Mouse (Mus musculus): ENCODE measurements around the gene Igf2bp3. TPM values are rescaled to one million over a fixed set of nuclear protein-coding genes. Genes with fewer than 3 reads are reported as not detected.

The Igf2bp3 gene
- polyA plus RNA-seq, 1 experiment from 2014 or later: 114 TPM

GRCm38 (mm10) chr6:49146461-49146860 lies 68.3 kb downstream of the Igf2bp3 start:
- H3K9ac ChIP-seq (replicated peaks): no peak overlapping the region
- H3K9me3 ChIP-seq: no peaks in the 10 kb centered on the region
- H3K4me3 ChIP-seq: no peak overlapping the region
- H3K4me1 ChIP-seq: peaks cover 36% of the 10 kb centered on the region
- no peaks in the 10 kb centered on the region for H3K36me3 ChIP-seq
- WGBS: 68% methylated on average over 2 of the region's 2 CpGs
- H3K4me2 ChIP-seq (replicated peaks): no peak overlapping the region
- no peaks in the 10 kb centered on the region for H3K27me3 ChIP-seq
- no peak for ATAC-seq (ENCODE audit: low FRiP score, low read depth)
- H3K27ac ChIP-seq (replicated peaks): no peak overlapping the region

- no peaks in the 10 kb centered on the region for H3K27me3 ChIP-seq
- H3K27ac ChIP-seq (replicated peaks): no peak overlapping the region
- no peak overlapping the region for H3K9ac ChIP-seq (replicated peaks)
- H3K36me3 ChIP-seq: no peaks in the 10 kb centered on the region
- WGBS: 91% methylated on average over 9 of the region's 9 CpGs
- ATAC-seq (ENCODE audit: low FRiP score, low read depth): no peak
- no peaks in the 10 kb centered on the region for H3K9me3 ChIP-seq
- peaks cover 21% of the 10 kb centered on the region; the same call in 1 of the 2 replicates for H3K4me1 ChIP-seq
- no peak overlapping the region for H3K4me3 ChIP-seq
- no peak overlapping the region for H3K4me2 ChIP-seq (replicated peaks)
Measured at GRCm38 (mm10) chr6:49142428-49142827, 72.3 kb downstream of the Igf2bp3 start.

- Histone ChIP-seq H3K4me3 (no peak overlapping the region), H3K9me3 (no peaks in the 10 kb centered on the region), H3K36me3 (no peaks in the 10 kb centered on the region), H3K27ac (replicated peaks) (no peak overlapping the region), H3K9ac (replicated peaks) (no peak overlapping the region), H3K4me1 (peaks cover 18% of the 10 kb centered on the region; the same call in 1 of the 2 replicates), H3K4me2 (replicated peaks) (no peak overlapping the region), H3K27me3 (no peaks in the 10 kb centered on the region)
- no peak for ATAC-seq (ENCODE audit: low FRiP score, low read depth)
- WGBS: 82% methylated on average over 5 of the region's 5 CpGs
Measured at GRCm38 (mm10) chr6:49141125-49141524, 73.6 kb downstream of the Igf2bp3 start.

- H3K27me3 ChIP-seq: no peaks in the 10 kb centered on the region
- no peaks in the 10 kb centered on the region for H3K9me3 ChIP-seq
- H3K36me3 ChIP-seq: no peaks in the 10 kb centered on the region
- WGBS: 88% methylated on average over 17 of the region's 17 CpGs
- no peak for ATAC-seq (ENCODE audit: low FRiP score, low read depth)
- H3K4me2 ChIP-seq (replicated peaks): no peak overlapping the region
- no peak overlapping the region for H3K27ac ChIP-seq (replicated peaks)
- no peak overlapping the region for H3K4me3 ChIP-seq
- no peak overlapping the region for H3K9ac ChIP-seq (replicated peaks)
- H3K4me1 ChIP-seq: peaks cover 11% of the 10 kb centered on the region; the same call in 1 of the 2 replicates
Measured at GRCm38 (mm10) chr6:49138159-49139051, 76.4 kb downstream of the Igf2bp3 start.

GRCm38 (mm10) chr6:49136739-49137138 lies 78.0 kb downstream of the Igf2bp3 start:
- Histone ChIP-seq H3K4me2 (replicated peaks) (no peak overlapping the region), H3K4me1 (peaks cover 22% of the 10 kb centered on the region), H3K9me3 (no peaks in the 10 kb centered on the region), H3K36me3 (no peaks in the 10 kb centered on the region), H3K9ac (replicated peaks) (no peak overlapping the region), H3K27ac (replicated peaks) (no peak overlapping the region), H3K27me3 (no peaks in the 10 kb centered on the region), H3K4me3 (no peak overlapping the region)
- no peak for ATAC-seq (ENCODE audit: low FRiP score, low read depth)
- WGBS: 74% methylated on average over 5 of the region's 5 CpGs

- Histone ChIP-seq H3K4me2 (replicated peaks) (0 out of 2 replicates have a peak overlapping the region, but pooled peaks have one; percentile 2), H3K9ac (replicated peaks) (no peak overlapping the region), H3K9me3 (no peaks in the 10 kb centered on the region), H3K27ac (replicated peaks) (peak overlapping the region; percentile 39; the same call in 1 of the 2 replicates), H3K36me3 (no peaks in the 10 kb centered on the region), H3K4me3 (no peak overlapping the region), H3K27me3 (no peaks in the 10 kb centered on the region), H3K4me1 (peaks cover 19% of the 10 kb centered on the region)
- WGBS: 18% methylated on average over 6 of the region's 6 CpGs
- ATAC-seq (ENCODE audit: low FRiP score, low read depth): peak; percentile 70
Measured at GRCm38 (mm10) chr6:49132352-49133090, 82.2 kb downstream of the Igf2bp3 start.

GRCm38 (mm10) chr6:49131855-49132254 lies 82.9 kb downstream of the Igf2bp3 start:
- Histone ChIP-seq H3K9ac (replicated peaks) (no peak overlapping the region), H3K4me1 (peaks cover 19% of the 10 kb centered on the region), H3K36me3 (no peaks in the 10 kb centered on the region), H3K27me3 (no peaks in the 10 kb centered on the region), H3K4me2 (replicated peaks) (no peak overlapping the region), H3K4me3 (no peak overlapping the region), H3K9me3 (no peaks in the 10 kb centered on the region), H3K27ac (replicated peaks) (no peak overlapping the region)
- no peak for ATAC-seq (ENCODE audit: low FRiP score, low read depth)
- WGBS: 53% methylated on average over 9 of the region's 9 CpGs

GRCm38 (mm10) chr6:49130328-49130727 lies 84.4 kb downstream of the Igf2bp3 start:
- no peak for ATAC-seq (ENCODE audit: low FRiP score, low read depth)
- Histone ChIP-seq H3K4me3 (no peak overlapping the region), H3K36me3 (peaks cover 4% of the 10 kb centered on the region), H3K27ac (replicated peaks) (no peak overlapping the region), H3K9me3 (no peaks in the 10 kb centered on the region), H3K27me3 (no peaks in the 10 kb centered on the region), H3K9ac (replicated peaks) (no peak overlapping the region), H3K4me1 (peaks cover 11% of the 10 kb centered on the region), H3K4me2 (replicated peaks) (no peak overlapping the region)

GRCm38 (mm10) chr6:49120370-49120769 lies 94.4 kb downstream of the Igf2bp3 start:
- Histone ChIP-seq H3K9ac (replicated peaks) (no peak overlapping the region), H3K36me3 (peaks cover 44% of the 10 kb centered on the region), H3K4me2 (replicated peaks) (no peak overlapping the region), H3K27ac (replicated peaks) (no peak overlapping the region), H3K9me3 (no peaks in the 10 kb centered on the region), H3K4me3 (no peak overlapping the region), H3K27me3 (no peaks in the 10 kb centered on the region), H3K4me1 (peaks cover 5% of the 10 kb centered on the region; the same call in 1 of the 2 replicates)
- WGBS: 93% methylated on average over 3 of the region's 3 CpGs
- no peak for ATAC-seq (ENCODE audit: low FRiP score, low read depth)

- Histone ChIP-seq H3K4me1 (peaks cover 5% of the 10 kb centered on the region; the same call in 1 of the 2 replicates), H3K27ac (replicated peaks) (no peak overlapping the region), H3K9ac (replicated peaks) (no peak overlapping the region), H3K4me2 (replicated peaks) (no peak overlapping the region), H3K4me3 (no peak overlapping the region), H3K27me3 (no peaks in the 10 kb centered on the region), H3K9me3 (no peaks in the 10 kb centered on the region), H3K36me3 (peaks cover 43% of the 10 kb centered on the region)
- no peak for ATAC-seq (ENCODE audit: low FRiP score, low read depth)
- WGBS: 79% methylated on average over 1 of the region's 1 CpGs
Measured at GRCm38 (mm10) chr6:49119462-49120135, 95.2 kb downstream of the Igf2bp3 start.

GRCm38 (mm10) chr6:49118446-49118845 lies 96.3 kb downstream of the Igf2bp3 start:
- no peak for ATAC-seq (ENCODE audit: low FRiP score, low read depth)
- Histone ChIP-seq H3K27me3 (no peaks in the 10 kb centered on the region), H3K27ac (replicated peaks) (no peak overlapping the region), H3K36me3 (peaks cover 48% of the 10 kb centered on the region), H3K4me3 (no peak overlapping the region), H3K9ac (replicated peaks) (no peak overlapping the region), H3K4me1 (peaks cover 5% of the 10 kb centered on the region; the same call in 1 of the 2 replicates), H3K4me2 (replicated peaks) (no peak overlapping the region), H3K9me3 (no peaks in the 10 kb centered on the region)
- 85% methylated on average over 8 of the region's 8 CpGs for WGBS

Measured in midbrain, embryonic 12.5 days (tissue).